Mouse (Mus musculus) CH12F3 (cell line): ENCODE data around the gene Lrrc4.

Experiments used
- in situ Hi-C: fragments of 300-500 bp; cut with MboI; formaldehyde crosslinking; loops from 2 replicates; pipeline ENCODE4 v1.14.3; 2020; ENCODE audit warnings: low sequenced_read_pairs

Gene Lrrc4

GRCm38 (mm10) chr6:28827565-28827964 is 4.0 kb downstream of the Lrrc4 start:
- in situ Hi-C loops, result no loop called here

GRCm38 (mm10) chr6:28826689-28827389 is 4.7 kb downstream of the Lrrc4 start:
- in situ Hi-C loops, result no loop called here

- in situ Hi-C loops, result no loop called here
Observed at GRCm38 (mm10) chr6:28825894-28826293, 5.7 kb downstream of the Lrrc4 start.

- in situ Hi-C loops, result no loop called here
Observed at GRCm38 (mm10) chr6:28823802-28824201, 7.7 kb downstream of the Lrrc4 start.

GRCm38 (mm10) chr6:28823375-28823774 is 8.2 kb downstream of the Lrrc4 start:
- in situ Hi-C loops, result no loop called here

GRCm38 (mm10) chr6:28822296-28822695 is 9.3 kb downstream of the Lrrc4 start:
- in situ Hi-C loops, result no loop called here

GRCm38 (mm10) chr6:28819509-28820358 is 11.8 kb downstream of the Lrrc4 start:
- in situ Hi-C loops, result no loop called here

GRCm38 (mm10) chr6:28817039-28817438 is 14.5 kb downstream of the Lrrc4 start:
- in situ Hi-C loops, result no loop called here

- in situ Hi-C loops, result no loop called here
Observed at GRCm38 (mm10) chr6:28814895-28815294, 16.7 kb downstream of the Lrrc4 start.

GRCm38 (mm10) chr6:28813057-28813456 is 18.5 kb downstream of the Lrrc4 start:
- in situ Hi-C loops, result no loop called here

GRCm38 (mm10) chr6:28804751-28805150 is 26.8 kb downstream of the Lrrc4 start:
- in situ Hi-C loops, result no loop called here

GRCm38 (mm10) chr6:28803678-28804279 is 27.8 kb downstream of the Lrrc4 start:
- in situ Hi-C loops, result no loop called here

- in situ Hi-C loops, result no loop called here
Observed at GRCm38 (mm10) chr6:28800976-28801375, 30.6 kb downstream of the Lrrc4 start.

- in situ Hi-C loops, result no loop called here
Observed at GRCm38 (mm10) chr6:28799818-28800217, 31.7 kb downstream of the Lrrc4 start.

GRCm38 (mm10) chr6:28795792-28796515 is 35.6 kb downstream of the Lrrc4 start:
- in situ Hi-C loops, result no loop called here

GRCm38 (mm10) chr6:28795380-28795779 is 36.2 kb downstream of the Lrrc4 start:
- in situ Hi-C loops, result no loop called here

- in situ Hi-C loops, result no loop called here
Observed at GRCm38 (mm10) chr6:28791809-28792208, 39.7 kb downstream of the Lrrc4 start.

GRCm38 (mm10) chr6:28791183-28791582 is 40.4 kb downstream of the Lrrc4 start:
- in situ Hi-C loops, result no loop called here

- in situ Hi-C loops, result no loop called here
Observed at GRCm38 (mm10) chr6:28789685-28790084, 41.9 kb downstream of the Lrrc4 start.

GRCm38 (mm10) chr6:28787133-28787532 is 44.4 kb downstream of the Lrrc4 start:
- in situ Hi-C loops, result no loop called here

GRCm38 (mm10) chr6:28785770-28786169 is 45.8 kb downstream of the Lrrc4 start:
- in situ Hi-C loops, result no loop called here
